Mouse (Mus musculus) left cerebral cortex, adult 2 months (tissue): ENCODE measurements around the gene Ankrd33b. TPM values are rescaled to one million over a fixed set of nuclear protein-coding genes. Genes with fewer than 3 reads are reported as not detected.

Experiments
- DNase-seq, 2 experiments: peaks; one replicate each; pipeline ENCODE4 v3.0.0; 2021 to 2022; ENCODE audit warnings: low spot score in 2 of 2, mixed read lengths in 1 of 2; ENCODE audit errors: extremely low spot score in 1 of 2
- H3K27ac ChIP-seq: fragments of 200-600 bp; 2 replicates; pipeline ENCODE4 v1.8.1; 2022
- H3K4me3 ChIP-seq: fragments of 200-600 bp; 2 replicates; pipeline ENCODE4 v1.8.1; 2022
- CTCF ChIP-seq: fragments of 200-600 bp; IDR thresholded peaks from 2 replicates; pipeline ENCODE4 v1.8.1; 2022; ENCODE audit warnings: antibody characterized with exemption, mild to moderate bottlenecking, moderate library complexity
- intact Hi-C: fragments of 180-260 bp; cut with DNase I; formaldehyde crosslinking; loops from one replicate; pipeline ENCODE4 v1.15.1; 2025
- total RNA-seq, 2 experiments: library from RNA; stranded (reverse); gene quantifications; 2 replicates each; pipeline ENCODE4 v1.2.3; 2021

Gene Ankrd33b
- total RNA-seq, 2 experiments from 2014 or later: 79.6 to 93.7 TPM

GRCm38 (mm10) chr15:31294311-31294710 lies 73.2 kb downstream of the Ankrd33b start:
- DNase-seq: no peak
- Histone ChIP-seq H3K27ac (no peak overlapping the region), H3K4me3 (no peak overlapping the region)
- intact Hi-C loops: no loop called here
- no peak for TF ChIP-seq CTCF

GRCm38 (mm10) chr15:31292627-31293026 lies 74.9 kb downstream of the Ankrd33b start:
- no peak for TF ChIP-seq CTCF
- DNase-seq: no peak
- intact Hi-C loops: no loop called here
- Histone ChIP-seq H3K27ac (no peak overlapping the region), H3K4me3 (no peak overlapping the region)

- Histone ChIP-seq H3K27ac (no peak overlapping the region), H3K4me3 (no peak overlapping the region)
- intact Hi-C loops: no loop called here
- DNase-seq: no peak
- no peak for TF ChIP-seq CTCF
These were observed 81.8 kb downstream of the Ankrd33b start for GRCm38 (mm10) chr15:31285695-31286094.

- TF ChIP-seq CTCF: no peak
- no peak for DNase-seq
These were observed 82.4 kb downstream of the Ankrd33b start for GRCm38 (mm10) chr15:31284922-31285631.

GRCm38 (mm10) chr15:31284142-31284541 lies 83.4 kb downstream of the Ankrd33b start:
- no peak for DNase-seq
- Histone ChIP-seq H3K4me3 (no peak overlapping the region), H3K27ac (no peak overlapping the region)
- peak; percentile 43 for TF ChIP-seq CTCF
- intact Hi-C loops: no loop called here

More at GRCm38 (mm10) chr15:31284922-31285631, 82.4 kb downstream of the Ankrd33b start:
- Histone ChIP-seq H3K4me3 (no peak overlapping the region), H3K27ac (no peak overlapping the region)
- intact Hi-C loops: no loop called here

GRCm38 (mm10) chr15:31282353-31282752 lies 85.2 kb downstream of the Ankrd33b start:
- H3K4me3 ChIP-seq: no peak overlapping the region
- TF ChIP-seq CTCF: no peak
- intact Hi-C loops: no loop called here
- no peak for DNase-seq
- H3K27ac ChIP-seq: no peak overlapping the region

GRCm38 (mm10) chr15:31281830-31282229 lies 85.7 kb downstream of the Ankrd33b start:
- intact Hi-C loops: no loop called here
- DNase-seq: no peak
- H3K4me3 ChIP-seq: no peak overlapping the region
- H3K27ac ChIP-seq: no peak overlapping the region
- no peak for TF ChIP-seq CTCF

GRCm38 (mm10) chr15:31280683-31281082 lies 86.8 kb downstream of the Ankrd33b start:
- DNase-seq: no peak
- TF ChIP-seq CTCF: no peak
- no peak overlapping the region for H3K4me3 ChIP-seq
- no peak overlapping the region for H3K27ac ChIP-seq
- intact Hi-C loops: no loop called here

GRCm38 (mm10) chr15:31280059-31280458 lies 87.5 kb downstream of the Ankrd33b start:
- intact Hi-C loops: no loop called here
- TF ChIP-seq CTCF: no peak
- Histone ChIP-seq H3K27ac (no peak overlapping the region), H3K4me3 (no peak overlapping the region)
- no peak for DNase-seq

GRCm38 (mm10) chr15:31279577-31280004 lies 87.9 kb downstream of the Ankrd33b start:
- TF ChIP-seq CTCF: no peak
- Histone ChIP-seq H3K4me3 (no peak overlapping the region), H3K27ac (no peak overlapping the region)
- no peak for DNase-seq
- intact Hi-C loops: no loop called here

GRCm38 (mm10) chr15:31279120-31279519 lies 88.4 kb downstream of the Ankrd33b start:
- H3K27ac ChIP-seq: no peak overlapping the region
- intact Hi-C loops: no loop called here
- no peak for TF ChIP-seq CTCF
- no peak overlapping the region for H3K4me3 ChIP-seq
- DNase-seq: no peak

- H3K4me3 ChIP-seq: no peak overlapping the region
- no peak for DNase-seq
- no peak overlapping the region for H3K27ac ChIP-seq
- no peak for TF ChIP-seq CTCF
- intact Hi-C loops: no loop called here
These were observed 89.4 kb downstream of the Ankrd33b start for GRCm38 (mm10) chr15:31278090-31278489.

- Histone ChIP-seq H3K4me3 (no peak overlapping the region), H3K27ac (no peak overlapping the region)
- intact Hi-C loops: no loop called here
- TF ChIP-seq CTCF: no peak
- no peak for DNase-seq
These were observed 94.0 kb downstream of the Ankrd33b start for GRCm38 (mm10) chr15:31273509-31273908.
